Mouse (Mus musculus) adipocyte (in vitro differentiated cells): ENCODE data around the gene Lrfn1.

Experiments used
- DNase-seq: peaks from one replicate; pipeline ENCODE4 v3.0.0-alpha.2; 2016; ENCODE audit warnings: low spot score

Gene Lrfn1

DNA sequence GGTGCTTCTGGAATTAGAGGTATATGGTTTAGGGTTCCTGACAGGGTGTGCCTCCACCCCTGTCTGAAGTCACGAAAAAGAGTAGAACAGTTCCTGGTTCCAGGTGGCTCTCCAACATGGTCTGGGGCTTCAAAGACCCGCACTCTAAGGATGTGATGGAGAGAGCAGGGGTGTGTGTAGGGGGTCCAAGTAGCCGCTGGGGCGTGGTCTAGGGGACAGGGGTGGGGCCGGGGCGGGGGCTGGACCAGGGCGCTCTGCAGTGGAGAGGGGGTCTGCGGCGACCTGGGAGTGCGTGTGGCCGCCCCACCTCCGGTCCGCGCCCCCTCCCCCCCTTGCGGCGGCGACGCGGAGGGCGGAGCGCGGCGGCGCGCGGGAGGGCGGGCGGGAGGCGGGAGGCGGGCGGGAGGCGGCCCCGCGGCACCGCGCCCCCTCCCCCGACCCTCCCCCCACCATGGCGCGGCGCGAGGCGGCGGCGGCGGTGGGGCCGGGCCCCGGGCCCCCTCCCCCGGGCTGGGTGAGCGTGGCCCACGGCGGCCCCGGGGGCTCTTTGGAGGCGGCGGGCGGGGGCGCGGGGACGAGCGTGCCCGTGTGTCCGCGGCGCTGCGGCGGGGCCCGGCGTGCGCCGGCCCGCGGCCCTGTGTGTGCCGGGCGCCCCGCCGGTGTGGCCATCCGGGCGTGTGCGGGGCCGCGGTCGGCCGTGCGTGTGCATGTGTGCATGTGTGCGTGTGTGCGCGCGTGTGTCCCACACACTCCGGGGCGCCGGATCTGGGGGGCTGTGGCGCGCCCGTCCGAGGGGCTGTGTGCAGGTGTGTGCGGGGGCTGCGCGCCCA lies at the start of gene Lrfn1:
Gene Lrfn1, plus strand, starts transcription at position 450 of the 830 bp plus-strand sequence.
- no peak for DNase-seq

DNA sequence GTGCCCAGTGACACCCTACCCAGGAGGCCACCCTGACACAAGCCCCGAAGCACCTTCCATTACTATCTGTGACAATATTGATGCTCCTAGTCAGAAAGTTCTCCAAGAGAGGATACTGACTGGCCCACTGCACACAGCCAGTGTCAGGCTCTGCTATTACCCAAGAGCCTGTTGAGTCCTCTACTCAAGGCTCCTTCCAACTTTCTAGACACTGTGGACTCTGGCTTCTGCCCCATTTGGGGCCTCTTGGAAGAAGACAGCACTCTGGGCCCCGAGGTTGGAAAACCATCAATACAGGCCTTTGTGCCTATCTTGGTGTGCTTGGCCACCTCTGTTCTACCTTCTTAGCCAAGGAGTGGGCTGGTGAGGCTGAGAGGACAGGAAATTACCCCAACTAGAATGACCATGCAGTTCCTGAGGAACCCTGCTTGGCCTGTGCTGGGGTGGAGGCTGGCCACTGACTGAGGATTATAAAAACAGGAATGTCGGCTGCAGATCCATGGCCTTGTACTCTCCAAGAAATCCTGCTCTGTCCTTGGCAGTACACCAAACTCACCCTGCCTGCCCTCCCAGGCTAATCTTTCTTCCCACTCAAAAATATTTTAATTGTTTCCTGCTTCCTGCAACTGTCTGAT lies 40.8 kb upstream of the Lrfn1 start:
- peak; percentile 86 for DNase-seq

DNA sequence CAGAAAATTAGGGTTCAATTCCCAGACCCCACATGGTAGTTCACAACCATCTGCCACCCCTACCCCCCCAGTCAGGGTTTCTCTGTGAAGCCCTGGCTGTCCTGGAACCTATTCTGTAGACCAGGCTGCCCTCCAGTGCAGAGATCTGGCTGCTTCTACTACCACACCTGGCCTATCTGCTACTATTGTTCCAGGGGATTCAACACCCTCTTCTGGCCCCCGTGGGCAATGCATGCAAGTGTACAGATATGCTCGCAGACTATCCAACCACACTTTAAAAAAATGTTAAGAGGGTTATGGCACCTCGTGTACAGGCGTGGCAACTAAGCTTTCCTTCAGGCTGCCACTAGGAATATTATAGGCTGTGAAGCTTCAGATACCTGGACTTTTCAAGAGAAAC lies 39.0 kb upstream of the Lrfn1 start:
- DNase-seq, result no peak

DNA sequence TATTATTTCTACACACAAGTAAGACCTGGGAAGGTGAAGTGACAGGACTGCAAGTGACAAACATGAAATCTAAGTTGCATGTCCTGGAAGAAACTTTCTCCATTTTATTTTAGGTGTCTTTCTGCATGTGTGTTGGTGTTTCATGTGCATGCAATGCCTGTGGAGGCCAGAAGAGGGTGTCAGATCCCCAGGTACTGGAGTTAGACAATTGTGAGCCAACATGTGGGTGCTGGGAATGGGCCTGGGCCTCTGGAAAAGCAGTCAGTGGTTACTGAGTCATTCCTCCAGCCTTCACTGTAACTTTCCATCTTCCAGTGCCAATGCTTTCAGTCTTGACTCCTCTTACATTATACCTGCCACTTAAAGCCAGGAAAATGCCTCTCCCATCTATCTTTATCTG lies 34.4 kb upstream of the Lrfn1 start:
- no peak for DNase-seq

DNA sequence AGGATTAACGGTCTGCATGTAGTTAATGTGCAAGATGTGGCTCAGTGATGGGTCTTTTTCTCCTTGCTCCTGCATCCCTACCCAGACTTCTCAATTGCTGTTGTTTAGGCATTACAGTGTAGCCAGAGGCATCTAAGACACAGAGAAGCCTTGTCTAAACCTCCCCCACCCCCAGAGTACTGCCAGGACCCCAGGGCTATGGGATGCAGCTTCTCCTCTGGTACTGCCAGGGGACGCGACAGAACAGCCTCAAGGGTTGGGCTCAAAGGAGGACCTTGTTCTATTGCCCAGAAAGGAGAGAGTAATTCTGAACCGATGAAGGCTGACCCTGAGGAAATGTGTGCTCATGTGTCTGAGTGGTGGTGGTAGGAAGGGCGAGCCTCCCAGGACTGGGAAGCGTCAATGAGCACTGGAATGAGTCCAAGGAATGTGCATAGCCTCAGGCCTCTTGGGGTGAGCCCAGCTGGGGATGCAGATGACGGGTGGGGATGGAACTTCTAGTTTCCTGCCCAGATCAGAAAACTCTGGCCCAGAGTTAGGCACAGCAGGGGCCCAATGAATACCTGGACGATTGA lies 33.6 kb upstream of the Lrfn1 start:
- DNase-seq, result peak; percentile 56

DNA sequence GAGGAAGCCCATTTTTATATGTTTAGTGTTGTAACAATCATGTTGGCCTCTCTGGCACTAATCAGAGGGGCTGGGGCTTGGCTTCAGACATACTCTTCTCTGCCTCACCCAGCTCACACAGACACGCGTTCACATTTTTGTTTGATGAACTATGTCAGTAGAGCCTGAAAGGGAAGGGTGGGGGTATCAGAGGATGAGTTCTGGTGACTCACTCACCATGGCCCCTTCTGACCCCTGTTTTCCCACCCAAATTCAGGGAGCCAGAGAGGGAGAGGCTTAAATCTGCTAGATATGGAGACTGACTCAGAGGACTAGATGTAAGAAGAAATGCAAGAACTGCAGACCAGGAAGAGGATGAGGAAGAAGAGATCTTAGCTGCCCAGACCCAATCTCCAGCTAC lies 32.4 kb upstream of the Lrfn1 start:
- DNase-seq, result no peak

DNA sequence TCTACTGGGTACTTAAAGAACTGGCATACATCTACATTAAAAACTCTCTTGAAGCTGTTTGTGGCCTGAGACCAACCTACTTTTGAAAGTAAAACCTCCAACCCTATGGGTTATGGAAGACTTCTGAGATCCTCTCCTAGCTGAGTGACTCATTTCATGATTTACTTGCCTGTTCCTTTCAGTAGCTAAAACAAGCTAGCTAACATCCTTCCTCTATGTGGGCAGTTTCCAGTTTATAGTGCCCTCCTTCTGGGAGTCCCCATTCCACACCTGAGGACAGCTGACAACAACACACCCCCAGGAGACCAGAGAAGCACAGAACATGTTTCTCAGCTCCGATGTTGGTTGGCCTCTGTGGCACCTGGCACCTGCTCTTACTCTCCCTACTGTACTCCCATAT lies 28.8 kb upstream of the Lrfn1 start:
- DNase-seq, result no peak

DNA sequence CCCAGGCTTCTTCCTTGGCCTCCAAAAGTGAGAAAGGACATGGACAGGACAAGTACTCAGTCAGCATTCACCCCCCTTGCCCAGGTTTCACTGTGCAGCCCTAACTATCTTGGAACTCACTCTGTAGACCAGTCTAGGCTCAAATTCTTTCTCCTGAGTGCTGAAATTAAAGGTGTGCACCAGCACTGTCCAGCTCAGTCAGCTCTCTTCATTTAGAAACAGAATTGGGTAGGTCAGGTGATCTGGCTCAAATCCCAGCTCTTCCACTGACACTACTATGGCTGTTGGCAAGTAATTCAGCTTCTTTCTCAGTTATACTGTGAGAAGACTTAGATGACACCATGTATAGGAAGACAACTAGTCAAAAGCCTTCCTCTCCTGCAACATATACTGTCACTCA lies 24.0 kb upstream of the Lrfn1 start:
- no peak for DNase-seq

DNA sequence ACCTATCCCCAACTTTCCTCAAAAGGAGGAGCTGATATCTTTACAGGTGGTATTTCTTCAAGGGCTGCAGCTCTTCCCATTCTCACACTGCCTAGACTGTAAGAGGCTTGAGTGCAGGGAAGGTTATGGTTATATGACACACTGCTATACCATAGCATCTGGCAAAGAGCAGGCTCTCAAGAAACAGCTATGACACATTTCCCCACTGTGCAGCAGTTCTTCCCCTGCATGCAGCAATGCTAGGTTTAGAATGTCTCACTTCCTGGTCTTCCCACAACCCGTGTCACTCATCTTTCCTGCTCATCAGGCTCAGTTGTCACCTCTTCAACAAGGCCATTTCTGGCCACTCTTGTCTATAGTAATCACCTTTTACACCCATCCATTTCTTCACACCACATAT lies 21.3 kb upstream of the Lrfn1 start:
- DNase-seq, result no peak

DNA sequence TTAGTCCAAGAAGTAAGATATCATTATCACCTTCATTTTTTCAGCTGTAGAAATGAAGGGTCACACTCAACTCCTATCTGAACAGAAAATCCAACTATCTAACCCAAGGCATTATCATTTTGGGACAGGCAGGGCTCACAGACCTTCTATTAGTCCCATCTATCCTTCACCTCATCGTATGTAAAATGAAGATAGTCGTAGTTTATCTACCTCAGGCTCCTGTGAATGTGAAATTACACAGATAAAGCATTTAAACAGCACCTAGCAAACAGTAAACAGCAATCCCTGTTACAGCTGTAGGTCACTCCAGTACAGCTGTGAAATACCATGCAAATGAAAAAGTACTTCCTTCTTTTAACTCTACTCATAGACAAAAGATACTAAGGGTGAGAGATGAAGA lies 19.5 kb upstream of the Lrfn1 start:
- DNase-seq, result no peak

DNA sequence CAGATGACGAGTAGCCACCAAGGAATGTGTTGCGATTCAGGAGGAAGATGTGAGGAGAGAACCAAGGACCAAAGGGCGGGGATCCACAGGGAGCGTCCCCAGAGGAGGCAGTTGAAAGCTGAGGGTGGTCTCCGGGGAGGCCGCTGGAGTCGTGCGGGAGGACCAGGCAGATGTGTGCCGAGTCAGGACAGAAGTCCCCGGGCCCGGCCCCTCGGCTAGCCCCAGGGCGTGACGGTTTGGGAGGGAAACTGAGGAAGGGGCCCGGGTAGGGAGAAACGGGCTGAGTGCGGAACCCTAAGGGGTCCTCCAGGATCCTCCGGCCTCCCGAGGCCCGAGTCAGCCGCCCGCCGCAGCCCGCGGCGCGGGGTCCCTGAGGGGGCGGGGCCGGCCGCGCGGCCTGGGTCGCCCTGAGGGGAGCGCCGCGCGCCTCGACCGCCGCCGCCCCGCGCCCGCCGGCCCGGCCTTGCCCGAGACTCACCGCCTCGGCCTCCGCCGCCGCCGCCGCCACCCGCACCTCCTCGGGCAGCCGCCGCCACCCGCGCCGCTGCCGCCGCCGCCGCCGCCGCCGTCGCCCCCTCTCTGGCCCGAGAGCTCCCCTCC lies 16.0 kb upstream of the Lrfn1 start:
- DNase-seq, result no peak

DNA sequence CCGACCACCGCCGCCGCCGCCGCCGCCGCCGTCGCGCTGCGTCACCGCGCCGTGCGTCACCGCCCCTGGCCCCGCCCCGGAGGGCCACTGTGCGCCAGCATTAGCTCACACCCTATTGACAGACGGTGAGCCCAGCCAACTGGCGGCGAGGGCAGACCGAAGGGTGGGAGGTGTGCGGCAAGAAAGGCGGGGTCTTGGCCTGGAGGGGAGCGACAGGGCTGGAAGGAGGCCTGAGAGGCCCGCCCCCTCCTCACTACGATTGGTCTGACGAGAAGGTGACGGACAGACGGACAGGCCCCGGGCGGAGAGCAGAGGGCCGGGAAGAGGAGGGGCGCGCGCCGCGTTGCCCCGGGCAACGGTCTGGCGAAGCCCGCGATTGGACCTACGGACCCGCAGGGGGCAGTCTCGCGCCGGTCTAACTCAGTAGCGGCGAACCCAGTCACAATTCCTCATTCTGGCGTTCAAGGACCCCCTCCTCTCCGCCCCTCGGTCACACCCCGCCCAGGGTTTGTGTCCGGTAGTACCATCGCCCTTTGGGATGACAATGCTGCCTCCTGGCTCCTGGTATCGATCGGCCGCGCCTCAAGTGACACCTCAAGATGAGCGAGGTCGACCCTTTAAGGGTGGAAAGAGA lies 15.4 kb upstream of the Lrfn1 start:
- peak; percentile 97 for DNase-seq

DNA sequence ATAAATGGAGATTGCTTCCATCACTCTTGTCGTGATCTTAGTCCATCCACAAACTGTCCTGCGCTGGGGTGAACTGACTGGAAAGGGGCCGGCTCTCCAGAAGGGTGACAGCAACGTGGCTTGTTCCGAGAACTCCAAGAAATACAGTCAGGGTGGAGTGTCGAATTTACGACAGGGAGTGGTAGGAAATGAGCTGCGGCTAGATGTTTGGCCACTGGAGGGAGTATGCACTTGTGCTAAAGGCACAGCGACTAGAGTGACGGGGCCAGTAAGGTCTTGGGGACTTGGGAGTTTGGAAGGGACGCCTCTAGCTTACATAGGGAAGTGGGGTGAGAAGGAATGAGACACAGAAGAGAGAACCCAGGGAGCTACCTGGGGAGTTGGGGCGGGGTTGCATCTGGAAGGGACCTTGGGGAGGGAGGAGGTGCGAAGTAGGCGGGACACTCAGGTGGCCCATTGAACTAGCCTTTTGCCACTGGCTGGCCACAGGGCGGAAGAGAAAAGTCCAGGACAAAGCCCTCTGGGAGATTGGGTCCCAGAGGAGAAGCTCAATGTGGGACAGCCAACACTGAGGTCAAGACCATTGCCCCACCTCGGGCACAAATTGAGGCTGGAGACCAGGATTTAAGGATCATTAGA lies 14.7 kb upstream of the Lrfn1 start, which contains the start of gene Gmfg:
Gene Gmfg, plus strand, starts transcription at position 516 of the 639 bp plus-strand sequence.
- DNase-seq, result peak; percentile 79

DNA sequence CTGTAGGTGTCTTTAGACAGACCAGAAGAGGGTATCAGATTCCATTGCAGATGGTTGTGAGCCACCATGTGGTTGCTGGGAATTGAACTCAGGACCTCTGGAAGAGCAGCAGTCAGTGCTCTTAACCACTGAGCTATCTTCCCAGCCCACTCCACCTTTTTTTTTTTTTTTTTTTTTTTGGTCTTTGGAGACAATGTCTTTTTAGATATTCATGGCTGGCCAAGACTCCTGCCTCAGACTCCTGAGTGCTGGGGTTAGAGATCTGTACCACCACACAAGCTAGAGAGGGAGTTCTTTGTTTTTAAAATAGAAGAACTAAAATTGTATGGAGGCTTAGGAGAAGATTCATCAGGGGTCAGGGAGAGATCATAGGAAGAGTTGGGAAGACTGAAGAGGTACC lies 13.8 kb upstream of the Lrfn1 start:
- no peak for DNase-seq

DNA sequence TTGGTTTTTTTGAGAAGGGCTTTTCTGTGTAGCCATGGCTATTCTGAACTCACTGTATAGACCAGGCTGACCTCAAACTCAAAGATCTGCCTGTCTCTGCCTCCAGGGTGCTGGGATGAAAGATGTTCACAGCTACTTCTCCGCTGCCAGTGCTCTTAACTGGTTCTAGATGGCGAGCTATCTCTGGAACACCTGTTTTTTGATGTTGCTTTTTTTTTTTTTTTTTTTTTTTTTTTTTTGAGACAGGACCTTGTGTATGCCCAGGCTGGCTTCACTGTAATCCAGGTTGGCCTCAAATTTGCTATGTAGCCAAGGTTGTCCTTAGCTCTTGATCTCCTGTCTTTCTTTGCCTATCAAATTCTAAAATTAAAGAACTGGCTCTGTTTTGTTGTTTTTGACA lies 13.0 kb upstream of the Lrfn1 start:
- DNase-seq, result no peak

DNA sequence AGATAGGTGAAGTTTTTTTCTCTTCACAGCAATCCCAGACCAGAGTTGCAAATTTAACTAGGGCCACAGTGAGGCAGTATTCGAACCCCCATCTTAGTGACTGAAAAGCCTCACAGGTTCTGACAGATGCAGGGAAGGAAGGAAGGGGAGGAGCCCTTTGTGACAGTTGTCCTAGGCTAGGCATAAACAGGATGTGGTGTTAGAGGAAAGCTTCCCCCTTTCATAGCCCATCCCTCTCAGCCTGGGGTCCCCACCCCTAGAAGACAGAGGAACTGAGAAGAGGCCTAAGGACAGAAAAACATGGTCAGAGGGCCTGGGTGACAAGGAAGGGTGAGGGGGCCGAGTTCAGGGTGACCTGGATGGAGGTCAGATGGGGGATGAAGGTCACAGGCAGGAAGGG lies 11.0 kb upstream of the Lrfn1 start:
- DNase-seq, result no peak

DNA sequence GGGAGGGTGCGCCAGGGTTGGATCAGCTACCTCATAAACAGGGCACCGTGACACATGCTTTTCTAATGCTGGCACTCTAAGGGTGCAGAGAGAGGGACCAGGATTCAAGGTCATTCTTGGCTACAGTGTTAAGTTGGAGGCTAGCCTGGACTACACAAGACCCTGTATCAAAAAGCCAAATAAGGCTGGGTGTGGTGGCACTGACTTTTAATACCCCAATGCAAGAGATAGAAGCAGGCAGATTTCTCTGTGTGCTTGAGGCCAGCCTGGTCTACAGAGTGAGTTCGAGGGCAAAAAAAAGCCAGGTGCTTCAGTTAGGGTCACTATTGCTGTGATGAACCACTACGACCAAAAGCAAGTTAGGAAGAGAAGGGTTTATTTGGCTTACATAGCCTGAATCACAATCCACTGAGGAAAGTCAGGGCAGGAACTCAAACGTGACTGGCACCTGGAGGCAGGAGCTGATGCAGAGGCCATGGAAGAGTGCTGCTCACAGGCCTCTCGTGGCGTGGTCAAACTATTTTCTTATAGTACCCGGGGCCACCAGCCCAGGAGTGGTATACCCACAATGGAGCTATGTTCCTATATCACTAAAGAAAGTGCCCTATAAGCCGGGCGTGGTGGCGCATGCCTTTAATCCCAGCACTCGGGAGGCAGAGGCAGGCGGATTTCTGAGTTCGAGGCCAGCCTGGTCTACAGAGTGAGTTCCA lies 9.8 kb upstream of the Lrfn1 start:
- no peak for DNase-seq

DNA sequence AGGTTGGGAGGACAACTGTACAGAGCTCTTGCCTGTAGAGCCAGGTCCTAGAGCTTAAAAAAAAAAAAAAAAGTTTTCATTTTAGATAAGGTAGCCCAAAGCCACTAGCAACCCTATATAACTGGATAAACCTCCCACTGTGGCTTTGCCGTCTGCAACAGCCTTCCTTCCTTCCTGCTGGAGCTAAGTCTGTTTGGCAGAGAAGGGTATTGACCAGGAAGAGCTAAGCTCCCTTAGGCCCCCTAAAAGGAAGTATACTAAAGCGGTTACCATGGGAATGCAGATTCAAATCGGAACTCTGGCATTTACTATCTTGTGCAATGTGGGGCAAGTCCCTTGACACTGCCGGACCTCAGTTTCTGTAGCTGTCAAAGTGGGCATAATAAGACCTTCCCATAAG lies 9.1 kb upstream of the Lrfn1 start:
- DNase-seq, result no peak

DNA sequence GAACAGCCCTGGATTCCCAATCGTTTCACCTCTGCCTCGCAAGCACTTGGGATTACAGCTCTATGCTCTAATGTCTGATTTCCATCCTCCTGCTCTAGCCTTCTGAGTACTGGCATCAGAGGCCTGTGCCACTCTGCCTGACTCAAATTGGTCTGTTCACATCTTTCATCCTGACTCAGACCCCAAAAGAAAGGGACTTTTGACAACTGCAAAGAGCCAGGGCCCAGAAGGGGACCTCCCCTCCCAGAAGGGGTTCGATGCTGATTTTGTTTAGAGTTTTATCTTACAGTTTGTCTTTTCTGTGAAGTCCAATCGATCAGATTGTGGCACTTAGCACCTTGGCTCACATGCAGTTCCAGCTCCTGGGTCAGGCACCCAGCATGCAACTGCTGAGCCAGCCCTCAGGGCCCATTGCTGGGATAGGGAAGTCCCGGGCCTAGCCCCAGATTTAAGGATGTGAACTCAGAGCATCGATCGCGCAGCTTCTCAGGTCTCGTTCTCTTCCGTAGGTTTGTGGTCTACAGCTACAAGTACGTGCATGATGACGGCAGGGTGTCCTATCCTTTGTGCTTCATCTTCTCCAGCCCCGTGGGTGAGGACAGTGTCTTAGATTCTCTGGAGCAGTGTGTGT lies 7.3 kb upstream of the Lrfn1 start:
- no peak for DNase-seq

DNA sequence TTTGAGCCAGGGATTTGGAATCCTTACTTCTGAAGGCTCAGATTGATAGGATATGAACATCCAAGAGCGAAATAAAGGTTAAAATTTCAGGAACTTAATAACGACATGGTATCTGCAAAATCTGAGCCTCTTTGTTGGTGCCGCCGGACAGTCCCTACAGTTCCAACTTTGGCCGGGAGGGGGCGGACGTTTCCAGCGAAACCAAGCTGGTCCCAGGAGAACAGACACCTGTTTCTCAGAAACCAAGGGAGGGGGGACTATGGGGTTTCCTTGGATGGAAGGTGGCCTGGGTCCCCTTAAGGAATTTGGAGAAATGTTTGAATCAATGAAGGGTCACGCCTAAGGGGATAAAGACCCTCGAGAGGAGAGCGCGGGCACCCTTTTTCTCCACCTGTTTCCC lies 5.3 kb upstream of the Lrfn1 start:
- peak; percentile 54 for DNase-seq
